Mouse (Mus musculus): ENCODE results near the gene Ier5.

Ier5 gene

GRCm38 (mm10) chr1:155098486-155099279, 753 bp downstream of the Ier5 start:
- no peak for DNase-seq (ENCODE audit: low spot score)

- DNase-seq (ENCODE audit: low spot score), result no peak
These were observed 1.4 kb downstream of the Ier5 start for GRCm38 (mm10) chr1:155097931-155098485.

GRCm38 (mm10) chr1:155097354-155097753, 2.1 kb downstream of the Ier5 start:
- DNase-seq (ENCODE audit: low spot score), result no peak

- no peak for DNase-seq (ENCODE audit: low spot score)
These were observed 2.7 kb downstream of the Ier5 start for GRCm38 (mm10) chr1:155096620-155097261.

DNA sequence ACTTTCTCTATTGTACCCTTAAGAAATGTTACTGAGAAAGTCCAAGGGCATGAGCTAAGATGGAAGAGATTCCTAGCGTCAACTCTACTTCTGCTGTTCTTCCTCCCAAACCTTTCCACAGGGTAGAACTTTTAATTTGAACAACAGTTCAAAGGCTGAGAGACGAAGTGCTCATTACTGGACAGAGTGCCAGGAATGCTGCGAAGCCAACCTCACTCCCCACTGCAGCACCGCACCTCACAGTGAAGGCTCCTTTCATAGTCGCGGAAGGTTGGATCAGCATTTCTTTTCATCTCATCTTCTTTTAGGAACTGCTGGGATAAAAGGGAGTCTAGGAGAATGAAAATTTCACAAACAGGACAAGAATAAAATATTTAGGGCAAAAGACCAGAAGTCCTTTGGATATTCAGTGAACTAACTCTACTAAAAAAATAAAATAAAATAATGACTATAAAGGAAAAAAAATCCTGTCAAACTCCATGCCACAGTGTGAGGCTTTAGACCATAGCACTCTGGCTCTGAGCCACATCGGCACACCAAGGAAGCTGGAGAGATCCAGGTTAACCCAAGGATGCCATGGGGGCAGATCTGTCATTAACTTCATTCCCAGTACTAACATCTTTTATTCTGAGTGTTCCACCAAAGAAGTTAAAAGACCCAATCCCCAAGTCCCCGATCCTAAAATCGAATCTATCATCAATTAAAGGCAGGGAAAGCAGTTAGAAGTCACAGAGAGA, 5.3 kb downstream of the Ier5 start:
- no peak for DNase-seq (ENCODE audit: low spot score)

DNA sequence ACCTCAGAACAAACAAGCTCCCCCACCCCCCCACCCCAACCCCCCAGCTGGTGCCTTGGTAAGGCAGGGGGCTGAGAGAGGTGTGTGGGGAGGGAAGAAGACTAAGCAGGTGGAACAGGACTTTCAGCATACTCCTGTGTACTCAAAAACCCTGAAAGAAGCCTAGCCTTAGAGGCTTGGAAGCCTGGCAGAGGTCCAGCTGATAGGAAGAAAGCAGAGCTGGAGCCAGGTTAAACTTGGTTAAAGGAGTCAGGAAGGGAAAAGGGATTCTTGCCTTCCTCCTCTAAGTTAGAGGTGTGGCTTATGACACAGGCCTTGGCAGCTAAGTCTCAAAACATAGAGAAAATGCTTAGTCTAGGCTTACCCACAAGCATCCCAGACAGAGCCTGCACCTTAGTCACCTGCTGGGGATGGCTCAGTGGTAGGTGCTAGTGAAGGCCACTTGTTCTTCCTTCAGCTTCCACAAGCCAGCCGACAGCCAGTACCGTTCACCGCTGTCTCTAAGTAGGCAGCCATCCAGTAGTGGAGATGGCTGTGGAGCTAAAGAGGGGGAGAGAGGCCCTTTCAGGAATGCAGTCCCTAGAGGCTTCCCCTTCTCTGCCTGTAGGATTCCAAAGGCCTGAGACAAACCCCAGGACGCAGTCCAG, 6.2 kb downstream of the Ier5 start:
- DNase-seq (ENCODE audit: low spot score), result no peak

- DNase-seq (ENCODE audit: low spot score), result peak; percentile 31
These were observed 7.3 kb downstream of the Ier5 start for GRCm38 (mm10) chr1:155091842-155092800.

GRCm38 (mm10) chr1:155091374-155091841, 8.0 kb downstream of the Ier5 start:
- DNase-seq (ENCODE audit: low spot score), result no peak

- no peak for DNase-seq (ENCODE audit: low spot score)
These were observed 8.7 kb downstream of the Ier5 start for GRCm38 (mm10) chr1:155090736-155091135.

DNA sequence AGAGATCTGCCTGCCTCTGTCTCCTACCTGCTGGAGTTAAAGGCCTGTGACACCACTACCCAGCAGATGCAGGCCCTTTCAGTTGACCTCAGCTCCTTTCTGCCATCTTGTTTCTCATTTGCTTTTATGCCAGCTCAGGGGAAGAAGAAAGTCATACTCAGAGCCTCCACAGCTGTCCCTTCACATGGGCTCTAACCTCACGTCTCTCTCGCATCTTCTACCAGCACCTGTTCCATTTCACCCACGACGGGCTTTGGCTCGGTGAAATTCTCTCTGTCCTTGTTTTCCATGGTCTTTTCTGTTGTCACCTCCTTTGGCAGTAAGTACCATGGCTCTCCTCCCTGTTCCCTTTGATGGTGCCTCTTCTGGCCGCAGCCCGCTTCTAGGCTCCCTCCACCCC, 9.1 kb downstream of the Ier5 start:
- DNase-seq (ENCODE audit: low spot score), result no peak

- no peak for DNase-seq (ENCODE audit: low spot score)
These were observed 10.4 kb downstream of the Ier5 start for GRCm38 (mm10) chr1:155088847-155089603.

- no peak for DNase-seq (ENCODE audit: low spot score)
These were observed 11.4 kb downstream of the Ier5 start for GRCm38 (mm10) chr1:155088046-155088445.

DNA sequence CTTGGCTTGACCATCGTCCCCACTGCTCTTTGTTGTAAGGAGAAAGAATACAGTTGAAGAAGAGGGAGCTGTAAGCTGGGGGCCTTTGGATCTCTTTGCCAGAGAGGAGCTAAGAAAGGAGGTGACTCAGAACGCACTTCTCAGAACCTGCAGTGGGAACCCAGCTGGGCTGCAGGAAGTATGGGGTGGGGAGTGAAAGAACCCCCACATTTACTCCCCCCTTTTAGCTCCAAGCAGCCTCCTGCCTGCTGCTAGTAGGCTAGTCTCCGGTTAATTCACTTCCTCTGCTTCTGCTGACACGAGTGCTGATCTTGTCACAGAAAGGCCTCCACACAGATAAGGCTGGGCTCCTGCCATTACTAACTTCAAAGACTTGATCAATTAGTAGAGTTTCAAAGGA, 12.5 kb downstream of the Ier5 start:
- DNase-seq (ENCODE audit: low spot score), result no peak

- no peak for DNase-seq (ENCODE audit: low spot score)
These were observed 13.0 kb downstream of the Ier5 start for GRCm38 (mm10) chr1:155086416-155086815.

GRCm38 (mm10) chr1:155084839-155085238, 14.6 kb downstream of the Ier5 start:
- no peak for DNase-seq (ENCODE audit: low spot score)

DNA sequence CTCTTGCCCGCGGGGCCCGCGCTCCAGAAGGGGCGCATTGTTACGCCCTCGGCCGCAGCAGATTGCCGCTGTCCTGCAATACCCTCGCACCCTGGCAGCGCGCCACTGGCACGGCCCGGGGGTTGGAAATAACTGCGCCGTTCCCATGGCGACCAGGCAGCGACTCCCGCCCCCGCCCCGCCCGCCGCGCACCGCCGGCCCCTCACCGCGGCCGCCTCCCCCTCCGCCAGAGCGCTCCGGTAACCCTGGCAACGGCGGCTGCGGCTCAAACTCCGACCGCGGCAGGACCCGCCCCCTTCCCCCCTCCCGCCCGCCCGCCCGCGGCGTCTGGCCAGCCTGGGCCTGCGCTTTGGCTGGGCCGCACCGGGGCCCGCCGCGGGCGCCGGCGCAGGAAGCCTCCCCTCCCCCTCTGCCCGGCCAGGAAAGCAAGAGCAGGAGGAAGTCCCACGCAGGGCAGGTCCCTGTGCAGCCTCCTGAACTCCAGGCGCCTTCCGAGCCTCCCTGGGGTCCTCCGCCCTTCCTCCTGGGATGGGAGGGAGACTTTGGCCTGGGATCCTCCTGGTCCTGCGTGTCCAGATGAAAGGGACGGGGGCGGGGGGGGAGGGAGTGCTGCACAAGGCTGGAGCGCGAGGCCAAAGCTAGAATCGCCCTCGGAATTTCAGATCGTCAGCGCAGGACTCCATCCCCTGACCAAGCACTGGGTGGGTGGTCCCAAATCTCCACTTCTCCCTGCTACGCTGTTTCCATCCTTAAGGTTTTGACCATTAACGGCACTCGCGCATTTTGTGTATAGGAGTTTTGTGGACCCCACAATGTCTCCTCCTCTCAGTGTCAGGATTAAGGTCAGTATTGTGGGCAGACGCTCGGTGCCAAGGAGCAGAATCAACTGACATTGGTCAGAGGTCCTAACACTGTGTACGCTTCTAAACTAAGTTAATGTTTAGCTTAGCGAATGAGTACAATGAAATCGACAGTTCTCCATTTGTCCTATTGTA, 15.9 kb downstream of the Ier5 start:
- DNase-seq (ENCODE audit: low spot score), result peak; percentile 93

- peak; percentile 27 for DNase-seq (ENCODE audit: low spot score)
These were observed 16.5 kb downstream of the Ier5 start for GRCm38 (mm10) chr1:155082965-155083268.

- DNase-seq (ENCODE audit: low spot score), result no peak
These were observed 17.1 kb downstream of the Ier5 start for GRCm38 (mm10) chr1:155082158-155082964.

All from ovary, adult 18-20 months (tissue).